Mouse (Mus musculus) CD4-positive helper T cell, adult 2 months (primary cell): ENCODE results near the gene Fitm2.
"Not testable (repeated sequence)": the region's sequence is repeated elsewhere in the genome, so short reads cannot be mapped to it uniquely, and the experiment has no call there.

Source experiments
- DNase-seq: peaks from one replicate; pipeline ENCODE4 v3.0.0-alpha.2; 2012; ENCODE audit warnings: low read depth, missing footprints, low spot score

Fitm2 gene

DNA sequence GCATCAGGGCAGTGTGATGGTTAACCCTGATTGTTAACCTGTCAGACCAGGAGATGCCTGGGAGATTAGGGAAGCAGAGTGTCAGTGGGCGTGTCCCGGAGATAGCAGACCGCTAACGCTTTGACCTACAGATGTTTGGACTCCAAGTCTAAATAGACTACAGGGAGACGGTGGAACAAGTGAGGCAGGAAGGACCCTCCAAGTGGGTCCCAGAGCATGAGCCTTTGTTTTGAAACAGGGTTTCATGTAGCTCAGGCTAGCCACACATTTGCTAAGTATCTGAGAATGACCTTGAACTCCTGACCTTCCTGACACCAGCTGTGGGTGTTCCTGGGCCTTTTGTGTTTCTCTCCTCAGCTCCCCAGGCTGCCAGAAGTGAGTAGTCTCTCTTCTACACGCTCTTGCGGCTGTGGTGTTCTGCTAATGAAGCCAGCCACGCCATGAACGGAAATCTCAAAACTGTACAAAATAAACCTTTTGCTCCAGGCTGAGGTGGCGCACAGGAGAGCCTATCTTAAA is 9.1 kb downstream of the Fitm2 start:
- no peak for DNase-seq

DNA sequence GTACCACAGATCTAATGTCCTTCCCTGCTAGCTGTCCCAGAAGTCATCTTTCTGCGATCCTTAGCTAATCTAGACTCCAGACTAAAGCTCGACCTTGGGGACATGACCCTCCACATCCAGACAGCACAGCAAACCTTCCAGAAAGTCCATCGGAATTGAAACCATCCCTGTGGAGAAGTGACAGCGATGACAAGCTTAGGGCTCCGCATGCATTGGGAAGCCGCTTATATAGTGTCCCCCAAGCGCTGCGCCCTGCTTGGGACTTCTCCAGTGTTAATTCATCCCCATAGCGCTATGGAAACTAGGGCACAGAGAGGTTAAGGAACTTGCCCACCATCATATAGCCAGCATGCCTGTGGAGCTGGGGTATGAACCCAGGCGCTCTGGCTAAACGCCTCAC is 9.6 kb downstream of the Fitm2 start:
- no peak for DNase-seq

DNA sequence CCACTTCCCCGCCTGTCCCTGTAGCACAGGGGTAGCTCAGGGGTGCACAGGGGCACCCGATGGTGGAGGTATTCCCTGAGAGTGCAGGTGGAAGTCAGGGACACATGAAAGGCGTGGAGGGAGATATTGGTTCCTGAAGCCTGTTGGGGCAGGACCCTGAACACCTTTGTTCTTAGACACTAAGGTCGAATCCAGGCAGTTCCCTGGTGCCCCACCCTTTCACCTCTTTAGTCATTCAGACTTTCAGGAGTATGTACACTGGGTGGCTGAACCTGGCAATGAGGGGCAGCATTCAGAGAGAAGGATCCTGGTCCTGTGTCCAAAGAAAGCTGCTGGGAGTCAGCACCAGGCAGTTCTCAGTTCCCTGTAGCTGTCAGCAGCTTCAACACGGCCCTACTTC is 10.0 kb downstream of the Fitm2 start:
- DNase-seq: no peak

DNA sequence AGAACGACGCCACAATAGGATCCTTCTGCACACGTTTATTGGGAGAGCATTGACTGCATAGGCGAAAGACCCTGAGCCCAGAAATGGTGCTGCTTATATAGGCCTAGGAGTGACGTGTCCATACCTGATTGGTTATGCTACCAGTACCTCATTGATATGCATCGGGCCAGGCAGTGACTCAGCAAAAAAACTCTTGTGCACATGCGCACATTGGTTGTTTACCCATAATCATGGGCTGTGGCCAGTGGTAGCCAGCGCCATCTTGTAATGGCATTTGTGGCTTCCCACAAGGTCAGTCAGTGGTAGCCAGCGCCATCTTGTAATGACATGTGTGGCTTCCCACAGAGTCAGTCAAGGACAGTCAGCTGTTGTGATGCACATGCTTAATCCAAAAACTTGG is 11.1 kb downstream of the Fitm2 start:
- DNase-seq: not testable (repeated sequence)

DNA sequence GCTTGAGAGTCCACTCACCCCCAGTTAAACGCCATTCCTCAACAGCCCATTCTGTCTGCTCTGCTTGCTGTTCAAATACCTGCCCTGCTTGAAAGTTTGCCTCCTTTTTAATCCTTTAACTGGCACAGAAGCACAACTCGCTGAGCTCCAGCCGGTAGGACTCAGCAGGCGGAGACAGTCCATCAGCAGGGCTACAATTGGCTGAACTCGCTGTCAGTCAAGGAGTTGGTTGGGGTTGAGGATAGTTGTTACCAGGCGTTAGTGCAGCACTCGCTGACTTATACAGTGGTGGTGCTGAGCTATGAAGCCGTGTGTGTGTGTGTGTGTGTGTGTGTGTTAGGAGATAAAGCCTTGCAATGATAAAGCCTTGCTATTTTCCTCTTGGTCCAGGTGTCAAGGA is 11.8 kb downstream of the Fitm2 start:
- DNase-seq: no peak

DNA sequence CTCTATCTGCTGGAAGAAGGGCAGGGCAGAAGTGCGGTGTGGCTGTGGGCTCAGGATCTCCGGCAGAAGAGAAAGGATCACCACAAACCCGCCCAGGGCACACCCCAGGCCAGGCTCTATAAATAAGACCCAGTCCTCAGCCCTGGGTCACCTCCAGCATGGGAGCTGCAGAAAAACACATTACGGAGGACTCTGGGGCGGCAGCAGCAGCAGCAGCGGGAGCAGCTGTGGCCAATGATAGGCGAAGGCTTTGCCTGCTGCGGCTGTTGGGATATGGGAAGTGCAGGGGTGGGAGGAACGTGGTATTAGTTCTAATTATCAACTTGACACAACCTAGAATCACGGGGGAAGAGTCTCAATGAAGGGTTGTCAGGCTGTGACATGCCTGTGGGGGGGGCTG is 13.0 kb downstream of the Fitm2 start:
- no peak for DNase-seq

DNA sequence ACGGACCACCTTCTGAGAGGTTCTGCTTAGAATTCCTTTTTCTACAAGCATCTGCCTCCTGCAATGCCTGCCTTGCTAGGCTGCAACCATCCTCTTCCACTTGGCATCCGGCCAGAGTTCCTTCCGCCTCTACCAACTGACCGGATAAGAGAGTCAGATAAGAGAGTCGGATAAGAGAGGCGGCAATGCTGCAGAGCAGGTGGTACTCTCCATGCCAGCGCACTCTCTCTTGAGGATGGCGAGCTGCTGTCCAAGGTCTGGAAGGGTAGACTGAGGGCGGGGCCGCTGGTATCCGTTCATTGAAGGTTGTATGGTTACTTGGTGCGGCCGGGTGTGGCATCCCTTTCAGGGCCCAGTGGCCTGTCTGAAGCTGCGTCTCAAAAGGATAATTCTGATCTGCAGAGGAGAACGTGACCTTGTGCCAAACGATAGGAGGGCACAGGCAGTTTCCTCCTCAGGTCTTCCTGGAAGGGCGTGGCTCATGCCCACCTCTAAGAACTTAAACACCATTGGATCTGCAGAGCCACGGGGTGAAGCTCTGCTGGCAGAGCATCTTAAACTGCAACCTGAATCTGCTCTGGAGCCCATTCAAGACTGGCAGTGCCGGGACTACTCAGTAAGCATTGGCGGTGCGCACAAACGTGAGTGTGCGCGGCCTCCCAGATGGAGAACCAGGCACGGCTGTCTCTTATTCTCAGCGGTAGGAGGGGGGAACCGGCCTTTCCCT is 13.7 kb downstream of the Fitm2 start:
- DNase-seq: no peak

DNA sequence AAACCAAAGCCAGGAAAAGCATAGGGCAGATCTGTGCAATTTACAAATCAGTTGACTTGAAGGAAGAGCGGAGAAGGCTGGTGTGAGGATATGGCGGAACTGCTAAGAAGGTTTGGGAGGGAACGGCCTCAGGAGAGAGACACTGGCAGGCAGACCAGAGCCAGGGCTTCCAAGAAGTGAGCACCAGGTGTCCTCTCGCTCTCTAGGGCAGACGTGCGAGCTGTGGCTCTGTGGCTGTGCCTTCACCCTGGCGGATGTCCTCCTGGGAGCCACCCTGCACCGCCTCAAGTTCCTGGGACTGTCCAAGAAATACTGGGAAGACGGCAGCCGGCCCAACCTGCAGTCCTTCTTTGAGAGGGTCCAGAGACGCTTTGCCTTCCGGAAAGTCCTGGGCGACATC is 19.1 kb downstream of the Fitm2 start:
- no peak for DNase-seq

DNA sequence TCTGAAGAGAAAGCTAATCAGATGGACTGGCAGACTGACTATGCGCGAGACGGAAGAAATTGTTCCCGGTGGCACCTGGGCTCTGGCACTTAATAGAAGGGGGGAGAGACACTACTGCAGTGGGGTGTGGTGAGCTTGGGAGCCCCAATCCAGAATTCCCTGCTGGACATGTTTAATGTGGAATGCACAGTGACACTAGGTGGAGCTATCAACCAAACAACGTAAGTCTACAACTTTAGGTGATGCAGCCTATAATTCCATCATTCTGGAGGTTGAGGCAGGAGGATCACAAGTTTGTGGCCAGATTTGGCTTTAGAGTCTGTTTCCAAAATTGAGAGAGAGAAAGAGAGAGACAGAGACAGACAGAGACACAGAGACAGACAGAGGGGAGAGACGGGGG is 19.7 kb downstream of the Fitm2 start:
- no peak for DNase-seq

DNA sequence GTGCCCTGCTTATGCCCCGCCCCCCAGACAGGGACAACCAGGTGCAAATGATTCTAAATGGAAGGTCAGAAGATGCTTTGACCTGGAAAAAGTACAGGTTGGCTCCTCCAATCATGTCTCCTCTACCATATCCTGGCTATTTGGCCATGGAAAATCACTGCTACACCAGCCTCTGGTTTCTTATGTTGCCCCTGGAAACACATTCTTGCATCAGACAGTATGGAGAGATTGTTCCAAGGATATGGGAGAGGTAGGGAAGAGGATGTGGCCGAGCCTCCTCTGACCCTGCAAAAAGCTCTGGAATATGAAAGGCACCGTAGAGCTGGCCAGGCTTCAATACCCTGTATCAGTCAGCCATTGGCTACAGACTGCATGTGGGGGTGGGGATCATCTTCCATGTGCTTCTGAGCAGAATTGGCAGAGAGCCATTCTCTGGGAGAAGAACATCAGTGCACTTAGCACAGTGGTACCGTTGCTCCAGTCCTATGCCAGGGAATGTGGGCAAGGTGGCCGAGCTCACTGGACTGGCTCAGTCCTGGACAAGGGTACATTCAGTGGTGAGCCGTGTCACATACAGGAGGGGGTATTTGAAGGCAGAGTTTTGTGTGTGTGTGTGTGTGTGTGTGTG is 21.6 kb downstream of the Fitm2 start:
- DNase-seq: no peak

DNA sequence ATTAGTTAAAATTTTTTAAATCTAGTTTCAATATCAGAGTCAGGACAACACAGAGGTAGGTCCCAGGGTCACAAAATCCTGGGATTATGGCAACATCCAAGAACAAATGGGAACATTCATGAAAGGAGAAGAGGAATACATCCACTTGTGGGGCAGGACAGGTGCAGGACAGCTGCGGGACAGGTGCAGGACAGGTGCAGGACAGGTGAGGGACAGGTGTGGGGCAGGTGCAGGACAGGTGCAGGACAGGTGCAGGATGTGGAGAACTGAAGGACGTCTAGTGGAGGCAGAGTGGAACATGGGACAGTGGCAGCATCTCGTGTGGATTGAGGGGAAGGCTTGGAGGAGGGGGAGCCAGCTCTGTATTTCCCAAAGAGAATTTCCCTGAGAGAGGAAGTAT is 23.2 kb downstream of the Fitm2 start:
- no peak for DNase-seq

DNA sequence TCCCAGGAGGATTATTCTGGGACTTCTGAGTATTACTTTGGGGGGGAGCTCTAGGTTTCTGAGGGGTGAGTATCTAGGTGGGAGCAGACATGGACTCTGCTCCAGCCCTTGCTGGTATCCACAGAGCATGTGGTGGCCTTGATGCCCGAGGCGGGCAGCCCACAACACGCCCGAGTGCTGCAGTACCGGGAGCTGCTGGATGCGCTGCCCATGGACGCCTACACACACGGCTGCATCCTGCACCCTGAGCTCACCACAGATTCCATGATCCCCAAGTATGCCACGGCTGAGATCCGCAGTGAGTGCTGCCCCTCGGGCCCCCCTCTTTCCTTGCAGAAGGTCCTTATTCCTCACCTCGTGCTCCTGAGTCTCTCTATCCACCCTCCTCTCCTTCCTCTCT is 25.1 kb downstream of the Fitm2 start:
- no peak for DNase-seq

DNA sequence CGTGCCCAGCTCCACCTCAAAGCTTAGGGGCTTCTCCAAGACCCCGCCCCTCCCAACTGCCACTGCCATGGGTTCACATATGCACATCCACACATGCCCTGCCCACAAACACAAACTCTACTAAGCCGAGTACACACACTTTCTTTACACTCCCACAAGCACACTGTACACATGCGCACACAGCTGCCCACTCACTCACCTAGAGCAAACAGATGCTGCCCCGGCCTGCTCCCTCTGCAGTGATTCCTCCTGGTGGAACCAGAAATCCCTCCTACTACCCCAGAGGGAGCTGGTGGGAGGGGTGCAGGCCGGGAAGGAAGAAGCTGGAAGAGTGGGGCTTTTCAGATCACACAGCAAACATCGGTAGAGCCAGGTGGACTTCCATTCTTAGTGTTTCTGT is 28.4 kb downstream of the Fitm2 start:
- DNase-seq: no peak

DNA sequence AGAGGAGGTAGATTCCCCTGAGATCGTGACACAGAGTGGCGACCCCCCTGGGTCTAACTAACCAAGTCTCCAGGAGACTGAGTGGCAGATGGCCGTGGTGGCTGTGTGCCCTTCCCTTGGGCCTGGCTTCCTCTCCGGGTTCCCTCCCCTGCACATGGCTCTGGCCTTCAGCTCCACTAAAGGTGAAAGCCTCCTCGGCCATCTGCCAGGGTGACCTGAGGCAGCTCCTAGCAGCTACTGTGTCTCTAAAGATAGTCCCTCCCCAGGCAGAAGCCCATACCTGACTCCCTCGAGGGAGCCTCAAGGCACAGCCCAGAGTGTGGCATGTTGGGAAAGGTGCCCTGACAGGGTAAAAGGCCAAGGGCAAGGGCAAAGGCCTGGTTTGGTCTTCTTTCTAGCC is 28.9 kb downstream of the Fitm2 start:
- no peak for DNase-seq

DNA sequence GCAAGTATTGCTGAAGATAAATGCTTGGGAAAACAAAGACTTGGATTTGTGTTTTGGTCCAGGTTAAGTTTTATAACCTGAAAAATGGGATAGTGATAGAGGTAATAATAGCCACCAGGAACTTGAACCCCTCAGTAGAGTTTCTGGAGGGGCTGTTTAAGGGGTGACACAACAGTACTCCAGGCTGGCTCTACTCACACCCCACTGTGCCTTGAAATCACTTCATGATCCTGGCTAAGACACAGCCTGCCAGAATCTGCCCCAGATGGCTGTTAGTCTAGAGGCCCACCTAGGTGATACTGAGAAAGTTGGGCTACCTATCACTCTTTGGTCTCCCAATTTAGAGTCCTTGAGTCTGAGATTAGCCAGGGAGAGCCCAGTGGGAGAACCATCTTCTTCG is 32.9 kb downstream of the Fitm2 start:
- DNase-seq: no peak

DNA sequence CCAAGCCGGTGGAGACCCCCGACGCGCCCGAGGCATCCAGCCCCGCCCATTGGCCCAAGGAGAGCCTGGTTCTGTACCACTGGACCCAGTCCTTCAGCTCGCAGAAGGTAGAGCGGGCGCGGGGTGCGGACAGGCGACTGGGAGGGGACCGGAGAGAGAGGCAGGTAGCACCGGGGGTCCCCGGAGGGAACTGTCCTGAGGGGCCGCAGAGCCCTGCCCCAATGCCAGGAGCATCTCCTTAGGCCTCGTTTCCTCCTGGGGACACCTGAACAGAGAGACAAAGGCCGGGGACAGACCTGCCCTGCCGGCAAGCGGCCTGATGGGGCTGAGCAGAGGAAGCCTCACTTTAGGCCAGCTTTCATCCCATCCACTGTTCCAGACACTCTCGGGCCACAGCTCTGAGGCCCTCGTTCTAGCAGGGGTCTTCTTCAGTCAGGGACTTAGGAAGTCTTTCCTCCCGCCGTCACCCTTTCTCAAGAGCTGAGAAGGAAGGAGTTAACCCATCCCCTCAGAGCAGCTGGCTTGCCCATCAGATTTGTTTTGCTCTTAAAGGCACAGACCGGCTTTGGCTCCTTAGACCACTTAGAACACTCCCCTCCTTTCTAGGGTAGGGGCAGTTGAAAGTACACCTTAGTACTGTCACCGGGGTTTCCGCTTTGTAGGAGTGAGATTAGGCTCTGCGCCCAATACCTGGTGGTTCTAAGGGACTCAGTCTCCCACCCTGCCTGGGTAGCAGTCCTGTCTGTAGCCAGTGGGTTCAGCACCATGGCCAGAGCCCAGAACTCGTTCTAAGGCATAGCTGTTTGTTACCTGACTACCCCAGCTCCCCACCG is 33.6 kb downstream of the Fitm2 start:
- no peak for DNase-seq

DNA sequence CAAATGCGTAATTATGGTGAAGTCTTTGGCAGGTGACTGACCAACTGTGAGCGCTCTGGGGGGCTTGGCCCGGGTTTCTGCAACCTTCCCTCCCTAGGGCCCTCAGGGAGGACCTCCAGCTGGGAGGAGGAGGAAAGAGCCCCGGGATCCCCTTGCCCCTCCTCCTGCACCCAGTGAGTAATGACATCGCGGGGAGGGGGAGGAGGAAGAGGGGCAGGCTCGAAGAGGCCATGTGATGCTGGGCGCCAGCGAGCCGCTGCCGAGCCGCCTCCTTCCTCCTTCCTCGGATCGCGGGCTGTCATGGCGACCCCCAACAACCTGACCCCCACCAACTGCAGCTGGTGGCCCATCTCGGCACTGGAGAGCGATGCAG is 34.2 kb downstream of the Fitm2 start, which contains the start of gene Gdap1l1:
TSS of gene Gdap1l1 (plus strand) at position 231 of the 373 bp plus-strand sequence.
- no peak for DNase-seq

DNA sequence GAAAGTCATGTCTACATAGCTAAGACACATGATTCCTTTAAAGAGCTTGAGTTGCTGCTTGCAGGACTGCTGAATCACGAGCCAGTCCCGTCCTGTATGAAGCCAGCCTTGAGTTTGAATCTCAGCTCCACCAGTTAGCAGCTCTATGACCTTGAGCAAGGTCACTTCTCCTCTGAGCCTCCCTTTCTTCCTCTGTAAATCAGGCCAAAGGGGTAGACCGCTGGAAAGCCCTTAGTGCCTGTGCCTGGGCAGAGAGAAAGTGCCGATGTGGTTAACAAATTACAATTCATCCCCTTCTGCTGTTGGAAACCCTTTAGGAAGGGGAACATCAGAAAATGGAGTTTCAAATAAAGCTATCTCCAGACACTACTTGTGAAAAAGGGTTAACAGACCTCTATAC is 34.6 kb downstream of the Fitm2 start:
- DNase-seq: no peak

DNA sequence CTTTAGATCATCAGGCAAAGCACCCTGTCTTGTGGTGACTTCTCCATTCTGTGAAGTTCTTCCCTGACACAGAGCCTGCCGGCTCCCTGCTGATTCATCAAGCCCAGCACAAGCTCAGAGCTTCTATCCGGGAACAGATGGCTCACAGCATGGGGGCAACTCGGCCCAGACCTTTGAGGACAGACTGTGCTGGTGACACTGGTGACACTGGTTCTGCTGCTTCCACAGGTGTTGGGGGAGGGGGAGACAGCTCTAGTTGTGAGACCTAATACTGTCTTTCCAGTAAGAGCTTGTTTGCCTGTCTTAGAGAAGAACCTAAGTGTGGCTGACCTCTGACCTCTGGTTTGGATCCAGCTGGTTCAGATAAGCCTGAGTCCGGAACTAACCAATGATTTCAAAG is 38.5 kb downstream of the Fitm2 start:
- DNase-seq: no peak

DNA sequence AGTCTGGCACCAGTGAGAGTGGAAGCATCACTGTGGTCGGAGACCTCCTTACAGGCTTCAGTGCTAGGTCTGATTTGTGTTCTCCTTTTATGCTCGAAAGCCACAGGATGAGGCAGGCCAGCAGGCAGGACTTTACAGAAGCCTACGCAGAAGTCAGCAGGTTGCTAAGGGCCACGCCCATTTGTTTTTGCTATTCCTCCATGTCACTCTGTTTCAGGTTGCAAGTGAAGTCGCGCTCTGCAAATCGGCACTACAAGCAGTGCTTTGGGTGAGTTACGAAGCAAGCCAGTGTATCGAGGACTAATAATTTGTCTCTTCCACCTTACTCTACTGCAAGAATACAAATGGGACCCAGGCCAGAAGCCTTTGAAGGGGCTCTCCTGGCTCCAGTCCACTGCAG is 41.1 kb downstream of the Fitm2 start:
- DNase-seq: no peak

DNA sequence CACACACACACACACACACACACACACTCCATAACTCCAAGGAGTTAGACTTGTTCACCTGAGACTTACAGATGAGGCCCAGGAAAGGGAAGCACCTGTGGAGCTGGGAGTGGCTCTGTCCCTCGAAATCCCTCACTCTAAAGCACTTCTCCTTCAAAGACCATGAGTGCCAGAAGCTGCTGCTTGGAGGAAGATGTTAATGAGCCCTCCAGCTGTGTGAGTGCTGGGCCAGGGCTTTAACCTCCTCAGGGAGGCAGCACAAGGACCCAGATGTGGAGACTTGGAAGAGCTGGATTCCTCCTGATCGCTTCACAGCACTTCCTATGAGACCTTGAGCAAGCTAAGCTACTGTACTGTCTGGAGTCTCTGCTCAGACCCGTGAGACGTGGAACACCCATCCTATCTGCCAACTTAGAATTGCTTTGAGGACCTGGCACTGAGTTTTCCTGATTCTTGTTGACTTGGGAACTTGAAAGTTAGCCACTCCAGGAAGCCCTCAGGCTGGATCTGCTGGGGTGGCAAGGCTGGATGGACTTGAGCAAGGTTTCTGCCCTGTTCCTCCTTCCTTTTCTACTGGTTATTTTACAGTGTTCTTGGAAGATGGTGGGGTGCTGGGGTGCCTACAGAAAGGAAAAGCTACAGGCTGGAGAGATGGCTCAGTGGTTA is 44.0 kb downstream of the Fitm2 start:
- no peak for DNase-seq

DNA sequence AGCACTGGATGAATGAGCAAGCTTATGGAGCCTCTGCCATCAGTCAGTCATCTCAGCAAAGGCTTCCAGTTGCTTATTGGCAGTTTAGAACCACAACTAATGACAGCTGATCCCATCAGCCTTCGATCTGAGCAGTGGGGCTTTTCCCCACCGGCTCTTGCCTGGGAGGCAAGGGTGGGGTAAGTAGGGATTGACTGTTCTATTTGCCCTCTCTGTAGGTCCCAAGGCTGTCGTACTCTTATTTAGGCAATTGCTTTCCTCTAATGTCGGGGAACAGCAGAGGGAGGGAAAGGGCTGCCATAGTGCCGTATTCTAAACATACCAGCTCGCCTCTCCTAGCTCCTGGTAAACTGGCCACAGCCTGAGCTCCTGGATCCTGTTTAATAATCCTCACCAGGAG is 47.8 kb downstream of the Fitm2 start, which contains the start of gene Oser1:
TSS of gene Oser1 (minus strand) at position 101 of the 400 bp plus-strand sequence.
- DNase-seq: no peak
